Mouse (Mus musculus) neural tube, embryonic 11.5 days (tissue): Measurements from ENCODE around the gene Bri3bp. TPM values are rescaled to one million over a fixed set of nuclear protein-coding genes. Genes with fewer than 3 reads are reported as not detected.
A peak's percentile ranks its signal among the peaks of the same experiment; 100 is the strongest.

Source experiments
- ATAC-seq: fragments of 200-750 bp; cut with Nextera tagmentation; 2 replicates; pipeline ENCODE4 v1.8.0; 2017; ENCODE audit warnings: moderate number of reproducible peaks, mild to moderate bottlenecking, moderate TSS enrichment, moderate library complexity; ENCODE audit not compliant: insufficient read depth, low FRiP score, low TSS enrichment
- DNase-seq: peaks from one replicate; pipeline ENCODE4 v3.0.0-alpha.2; 2015; ENCODE audit warnings: low spot score
- H3K27ac ChIP-seq: fragments of 300-500 bp; sonication (generic); 2 replicates; pipeline ENCODE4 v1.5.1; 2014; ENCODE audit warnings: low read depth, mild to moderate bottlenecking, low read length
- H3K27me3 ChIP-seq: fragments of 300-500 bp; sonication (generic); 2 replicates; pipeline ENCODE4 v1.6.1; 2014; ENCODE audit warnings: mild to moderate bottlenecking, low read length, mixed read lengths; ENCODE audit not compliant: control insufficient read depth, insufficient read depth
- H3K36me3 ChIP-seq: fragments of 300-500 bp; sonication (generic); 2 replicates; pipeline ENCODE4 v1.6.1; 2014; ENCODE audit warnings: mild to moderate bottlenecking, low read length, moderate library complexity, mixed read lengths; ENCODE audit not compliant: control insufficient read depth, insufficient read depth
- H3K4me1 ChIP-seq: fragments of 300-500 bp; sonication (generic); 2 replicates; pipeline ENCODE4 v1.6.1; 2014; ENCODE audit warnings: low read length, mixed read lengths; ENCODE audit not compliant: control insufficient read depth, insufficient read depth
- H3K4me2 ChIP-seq: fragments of 300-500 bp; sonication (generic); 2 replicates; pipeline ENCODE4 v1.6.1; 2014; ENCODE audit warnings: low read depth, mild to moderate bottlenecking, moderate library complexity
- H3K4me3 ChIP-seq: fragments of 300-500 bp; sonication (generic); 2 replicates; pipeline ENCODE4 v1.5.1; 2014; ENCODE audit warnings: low read depth, low read length
- H3K9ac ChIP-seq: fragments of 300-500 bp; sonication (generic); 2 replicates; pipeline ENCODE4 v1.6.1; 2014; ENCODE audit warnings: mild to moderate bottlenecking, low read length
- H3K9me3 ChIP-seq: fragments of 300-500 bp; sonication (generic); 2 replicates; pipeline ENCODE4 v1.6.1; 2016; ENCODE audit warnings: low read length; ENCODE audit not compliant: control insufficient read depth
- WGBS: fragments of 180-500 bp; shearing (Covaris S2); extraction: QIAGEN DNeasy Blood & Tissue Kit; methylation state at CpG from one replicate; pipeline ENCODE4 v1.1.7; 2014; 5-methylcytosine and 5-hydroxymethylcytosine counted together
- polyA plus RNA-seq: library from polyadenylated mRNA; unstranded; fragments of >200 nt; fragmentation: Nextera tagmentation; extraction: Ambion mirVana; gene quantifications from 2 replicates; pipeline ENCODE4 v1.2.1, GENCODE M21; 2014

The Bri3bp gene
- polyA plus RNA-seq, 1 experiment from 2014 or later = 38.0 TPM

- no peak for ATAC-seq
- no peak for DNase-seq
- Histone ChIP-seq H3K4me3 (no peak overlapping the region), H3K9me3 (no peaks in the 10 kb centered on the region), H3K27ac (no peak overlapping the region), H3K4me2 (no peak overlapping the region), H3K27me3 (no peaks in the 10 kb centered on the region), H3K36me3 (peaks cover 3% of the 10 kb centered on the region), H3K9ac (no peak overlapping the region), H3K4me1 (no peaks in the 10 kb centered on the region)
- WGBS = 92% methylated on average over 6 of the region's 6 CpGs
Measured at GRCm38 (mm10) chr5:125456100-125456499, 14.7 kb downstream of the Bri3bp start.

DNA sequence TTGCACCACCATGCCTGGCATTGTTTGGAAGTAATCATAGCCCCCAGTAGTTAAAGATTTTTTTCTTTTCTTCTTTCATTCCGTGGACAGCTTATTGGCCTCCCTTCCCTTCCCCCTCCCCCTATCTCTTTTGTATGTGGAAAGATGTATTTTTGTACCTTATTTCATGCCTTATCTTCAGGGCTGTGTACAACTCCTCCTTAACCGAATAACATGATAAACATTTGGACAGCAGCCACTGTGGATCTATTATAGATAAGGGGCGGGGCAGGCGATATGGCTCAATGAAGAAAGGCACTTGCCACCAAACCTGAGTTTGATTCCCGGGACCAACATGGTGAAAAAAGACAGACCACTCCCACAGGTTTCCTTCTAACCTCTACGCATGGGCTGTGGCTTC, 16.2 kb downstream of the Bri3bp start:
- H3K4me1 ChIP-seq = no peaks in the 10 kb centered on the region
- H3K27ac ChIP-seq = no peak overlapping the region
- no peak overlapping the region for H3K4me2 ChIP-seq
- no peak overlapping the region for H3K9ac ChIP-seq
- DNase-seq (no peak), ATAC-seq (no peak)
- WGBS = 89% methylated on average over 6 of the region's 6 CpGs
- H3K4me3 ChIP-seq = no peak overlapping the region
- H3K9me3 ChIP-seq = no peaks in the 10 kb centered on the region
- H3K27me3 ChIP-seq = no peaks in the 10 kb centered on the region
- H3K36me3 ChIP-seq = peaks cover 2% of the 10 kb centered on the region

DNA sequence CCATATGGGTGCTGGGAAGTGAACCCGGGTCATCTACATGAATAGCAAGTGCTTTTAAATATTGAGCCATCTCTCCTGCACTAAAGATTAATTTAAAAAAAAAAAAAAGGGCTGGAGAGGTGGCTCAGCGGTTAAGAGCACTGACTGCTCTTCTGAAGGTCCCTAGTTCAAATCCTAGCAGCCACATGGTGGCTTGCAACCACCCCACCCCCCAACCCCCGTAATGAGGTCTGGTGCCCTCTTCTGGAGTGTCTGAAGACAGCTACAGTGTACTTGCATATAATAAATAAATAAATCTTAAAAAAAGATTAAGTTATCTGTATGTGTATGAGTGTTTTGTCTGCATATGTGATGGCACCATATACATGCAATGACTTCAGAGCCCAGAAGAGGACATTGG, 19.2 kb downstream of the Bri3bp start:
- H3K27me3 ChIP-seq = no peaks in the 10 kb centered on the region
- no peaks in the 10 kb centered on the region for H3K9me3 ChIP-seq
- no peaks in the 10 kb centered on the region for H3K36me3 ChIP-seq
- no peak for DNase-seq
- H3K9ac ChIP-seq = no peak overlapping the region
- no peak overlapping the region for H3K4me3 ChIP-seq
- WGBS = 87% methylated on average over 3 of the region's 3 CpGs
- no peak for ATAC-seq
- H3K4me2 ChIP-seq = no peak overlapping the region
- 0 out of 2 replicates have a peak, but pooled peaks cover 2% of the 10 kb centered on the region for H3K4me1 ChIP-seq
- H3K27ac ChIP-seq = no peak overlapping the region

- Histone ChIP-seq H3K9ac (no peak overlapping the region), H3K4me1 (0 out of 2 replicates have a peak, but pooled peaks cover 2% of the 10 kb centered on the region), H3K4me2 (no peak overlapping the region), H3K27ac (no peak overlapping the region), H3K27me3 (no peaks in the 10 kb centered on the region), H3K36me3 (no peaks in the 10 kb centered on the region), H3K9me3 (no peaks in the 10 kb centered on the region), H3K4me3 (no peak overlapping the region)
- DNase-seq = no peak
- 64% methylated on average over 10 of the region's 10 CpGs for WGBS
- ATAC-seq = no peak
Measured at GRCm38 (mm10) chr5:125461868-125462445, 20.6 kb downstream of the Bri3bp start.

GRCm38 (mm10) chr5:125465192-125465591, 23.8 kb downstream of the Bri3bp start:
- H3K9ac ChIP-seq = no peak overlapping the region
- DNase-seq (no peak), ATAC-seq (0 out of 2 replicates have a peak, but pooled peaks have one; percentile 10)
- H3K9me3 ChIP-seq = no peaks in the 10 kb centered on the region
- 0 out of 2 replicates have a peak, but pooled peaks cover 2% of the 10 kb centered on the region for H3K4me1 ChIP-seq
- H3K27me3 ChIP-seq = no peaks in the 10 kb centered on the region
- H3K36me3 ChIP-seq = no peaks in the 10 kb centered on the region
- no peak overlapping the region for H3K27ac ChIP-seq
- 48% methylated on average over 7 of the region's 7 CpGs for WGBS
- H3K4me2 ChIP-seq = 0 out of 2 replicates have a peak overlapping the region, but pooled peaks have one; percentile 12
- no peak overlapping the region for H3K4me3 ChIP-seq

DNA sequence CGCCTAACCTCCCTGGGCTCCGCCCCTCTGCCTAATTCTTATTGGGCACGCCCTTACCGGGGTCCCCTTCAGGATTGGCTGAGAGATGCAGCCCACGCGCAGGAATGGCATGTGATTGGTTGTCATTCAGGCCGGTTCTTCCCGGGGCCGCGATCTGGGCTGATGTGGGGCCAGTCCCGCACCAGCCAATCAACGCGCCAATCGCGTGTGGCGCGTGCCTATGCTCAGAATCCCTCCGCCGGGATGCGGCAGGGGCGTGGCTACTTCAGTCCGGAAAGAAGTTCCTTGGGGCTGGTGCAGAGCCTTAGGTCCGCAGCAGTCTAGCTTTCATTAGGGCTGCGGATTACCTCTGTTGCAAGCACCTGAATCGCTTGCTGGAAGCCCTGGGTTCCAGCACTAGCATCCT, 24.3 kb downstream of the Bri3bp start:
- DNase-seq (peak; percentile 98), ATAC-seq (peak; percentile 100)
- H3K4me2 ChIP-seq = peak overlapping the region; percentile 42
- no peaks in the 10 kb centered on the region for H3K27me3 ChIP-seq
- 0 out of 2 replicates have a peak, but pooled peaks cover 2% of the 10 kb centered on the region for H3K4me1 ChIP-seq
- under 1% methylated on average over 25 of the region's 25 CpGs for WGBS
- H3K27ac ChIP-seq = no peak overlapping the region
- peak overlapping the region; percentile 22 for H3K4me3 ChIP-seq
- no peaks in the 10 kb centered on the region for H3K9me3 ChIP-seq
- peak overlapping the region; percentile 47 for H3K9ac ChIP-seq
- H3K36me3 ChIP-seq = no peaks in the 10 kb centered on the region

- ATAC-seq = no peak
- Histone ChIP-seq H3K36me3 (no peaks in the 10 kb centered on the region), H3K4me2 (no peak overlapping the region), H3K9me3 (no peaks in the 10 kb centered on the region), H3K9ac (no peak overlapping the region), H3K4me3 (no peak overlapping the region), H3K27ac (no peak overlapping the region), H3K4me1 (0 out of 2 replicates have a peak, but pooled peaks cover 2% of the 10 kb centered on the region), H3K27me3 (no peaks in the 10 kb centered on the region)
- DNase-seq = no peak
- 89% methylated on average over 5 of the region's 5 CpGs for WGBS
Measured at GRCm38 (mm10) chr5:125466483-125466882, 25.1 kb downstream of the Bri3bp start.

DNA sequence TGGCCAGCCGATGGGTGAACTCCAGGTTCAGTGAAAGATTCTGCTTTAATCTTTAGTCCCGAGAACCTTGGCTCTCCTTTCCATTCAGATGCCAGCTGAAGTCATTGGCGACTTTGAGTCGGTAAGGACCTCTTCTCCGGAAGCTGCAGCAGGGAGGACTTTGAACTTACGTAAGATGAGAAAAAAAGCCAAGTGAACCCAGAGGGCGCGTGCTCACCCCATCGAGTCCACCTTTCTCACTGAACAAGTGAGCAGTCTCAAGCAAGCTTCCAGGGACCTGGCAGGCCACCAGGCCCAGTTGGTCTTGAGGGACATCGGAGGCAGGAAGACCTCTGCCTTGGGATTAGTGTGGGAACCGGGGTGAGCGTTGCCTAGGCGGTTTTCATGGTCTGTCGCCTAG, 25.9 kb downstream of the Bri3bp start:
- no peak for DNase-seq
- Histone ChIP-seq H3K9me3 (no peaks in the 10 kb centered on the region), H3K4me2 (no peak overlapping the region), H3K36me3 (no peaks in the 10 kb centered on the region), H3K9ac (no peak overlapping the region), H3K27me3 (no peaks in the 10 kb centered on the region), H3K4me1 (0 out of 2 replicates have a peak, but pooled peaks cover 2% of the 10 kb centered on the region), H3K4me3 (no peak overlapping the region), H3K27ac (no peak overlapping the region)
- ATAC-seq = no peak
- WGBS = 87% methylated on average over 14 of the region's 14 CpGs

- WGBS = 84% methylated on average over 4 of the region's 4 CpGs
- Histone ChIP-seq H3K4me3 (no peak overlapping the region), H3K9me3 (no peaks in the 10 kb centered on the region), H3K27ac (no peak overlapping the region), H3K36me3 (no peaks in the 10 kb centered on the region), H3K27me3 (no peaks in the 10 kb centered on the region), H3K4me1 (peaks cover 4% of the 10 kb centered on the region; the same call in 1 of the 2 replicates), H3K4me2 (no peak overlapping the region), H3K9ac (no peak overlapping the region)
- ATAC-seq (no peak), DNase-seq (no peak)
Measured at GRCm38 (mm10) chr5:125470713-125471112, 29.3 kb downstream of the Bri3bp start.
